Mouse (Mus musculus) liver, embryonic 15.5 days (tissue): ENCODE measurements at regions not wholly inside any gene's neighbourhood (a gene's known extent, or its start where the extent isn't known, plus 50 kb on each side); places are given as distances from the start of the nearest gene placed in this dataset.
"Not testable (repeated sequence)": the region's sequence is repeated elsewhere in the genome, so short reads cannot be mapped to it uniquely, and the experiment has no call there.

Experiments used
- ATAC-seq: fragments of 200-750 bp; cut with Nextera tagmentation; 2 replicates; pipeline ENCODE4 v1.8.0; 2017; ENCODE audit warnings: moderate number of reproducible peaks, mild to moderate bottlenecking, moderate library complexity; ENCODE audit not compliant: insufficient read depth
- H3K27ac ChIP-seq: fragments of 300-500 bp; sonication (generic); replicated peaks from 2 replicates; pipeline ENCODE4 v1.5.1; 2015; ENCODE audit warnings: mild to moderate bottlenecking, inconsistent platforms
- H3K27me3 ChIP-seq: fragments of 300-500 bp; sonication (generic); 2 replicates; pipeline ENCODE4 v1.6.1; 2015; ENCODE audit warnings: mild to moderate bottlenecking, inconsistent platforms
- H3K36me3 ChIP-seq: fragments of 300-500 bp; sonication (generic); replicated peaks from 2 replicates; pipeline ENCODE4 v1.6.1; 2015; ENCODE audit warnings: moderate library complexity, mild to moderate bottlenecking, inconsistent platforms
- H3K4me1 ChIP-seq: fragments of 300-500 bp; sonication (generic); replicated peaks from 2 replicates; pipeline ENCODE4 v1.6.1; 2015; ENCODE audit warnings: inconsistent platforms
- H3K4me2 ChIP-seq: fragments of 300-500 bp; sonication (generic); 2 replicates; pipeline ENCODE4 v1.6.1; 2015; ENCODE audit warnings: moderate library complexity, mild to moderate bottlenecking, inconsistent platforms
- H3K4me3 ChIP-seq: fragments of 300-500 bp; sonication (generic); replicated peaks from 2 replicates; pipeline ENCODE4 v1.5.1; 2015; ENCODE audit warnings: mild to moderate bottlenecking, inconsistent platforms
- H3K9ac ChIP-seq: fragments of 300-500 bp; sonication (generic); 2 replicates; pipeline ENCODE4 v1.6.1; 2015; ENCODE audit warnings: moderate library complexity, mild to moderate bottlenecking, inconsistent platforms
- H3K9me3 ChIP-seq: fragments of 300-500 bp; sonication (generic); replicated peaks from 2 replicates; pipeline ENCODE4 v1.6.1; 2016; ENCODE audit warnings: inconsistent platforms
- WGBS: fragments of 180-500 bp; shearing (Covaris S2); methylation state at CpG from one replicate; pipeline ENCODE4 v1.1.7; 2015; ENCODE audit warnings: mixed read lengths; ENCODE audit not compliant: insufficient replicate concordance; 5-methylcytosine and 5-hydroxymethylcytosine counted together

- Histone ChIP-seq H3K4me1 (no peaks in the 10 kb centered on the region), H3K9ac (no peak overlapping the region), H3K36me3 (no peaks in the 10 kb centered on the region), H3K9me3 (no peaks in the 10 kb centered on the region), H3K27me3 (no peaks in the 10 kb centered on the region), H3K4me3 (no peak overlapping the region), H3K4me2 (no peak overlapping the region), H3K27ac (no peak overlapping the region)
- ATAC-seq: no peak
- WGBS: 40% methylated on average over 1 of the region's 1 CpGs
Measured at GRCm38 (mm10) chr1:113550172-113550571, 1685.5 kb upstream of the Dsel start.

DNA sequence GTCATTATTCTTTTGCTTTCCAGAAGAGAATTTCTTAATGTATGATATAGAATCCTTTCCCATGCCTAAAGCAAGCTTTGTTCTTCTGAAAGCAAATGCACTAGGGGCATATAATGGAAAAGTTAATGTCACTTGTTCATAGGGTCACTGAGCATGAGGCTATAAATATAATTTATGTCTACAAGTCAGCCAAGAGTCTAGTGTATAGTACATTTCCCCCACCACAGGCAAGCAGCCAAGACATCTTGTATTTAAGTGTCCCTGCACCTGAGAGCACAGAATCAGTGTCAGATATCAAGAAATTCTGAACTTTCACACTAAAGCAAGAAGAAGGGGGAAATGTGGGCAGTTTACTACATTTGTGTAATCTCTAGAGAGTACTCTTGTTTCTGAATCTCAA, 1675.3 kb upstream of the Dsel start:
- Histone ChIP-seq H3K36me3 (no peaks in the 10 kb centered on the region), H3K27ac (no peak overlapping the region), H3K9ac (no peak overlapping the region), H3K4me1 (no peaks in the 10 kb centered on the region), H3K9me3 (no peaks in the 10 kb centered on the region), H3K27me3 (no peaks in the 10 kb centered on the region), H3K4me2 (no peak overlapping the region), H3K4me3 (no peak overlapping the region)
- ATAC-seq: no peak

DNA sequence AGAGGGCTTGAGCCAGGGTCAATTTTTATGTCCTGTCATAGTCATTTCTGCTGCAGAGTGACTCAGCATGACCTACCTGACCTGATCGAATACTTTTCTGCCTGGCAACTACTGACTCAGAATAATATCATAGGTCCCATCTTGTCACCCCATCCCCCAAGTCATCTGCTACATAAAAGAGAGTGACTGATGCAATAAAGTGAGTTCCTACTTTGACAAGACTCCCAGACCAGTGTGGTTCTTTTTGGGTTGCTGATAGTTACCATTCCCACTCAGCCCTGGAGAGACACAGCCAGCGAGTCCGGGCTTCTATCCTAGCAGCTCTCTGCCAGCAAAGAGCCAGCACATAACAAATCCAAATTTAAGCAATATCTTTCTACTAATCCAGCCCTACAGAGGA, 1665.8 kb upstream of the Dsel start:
- Histone ChIP-seq H3K4me2 (no peak overlapping the region), H3K9me3 (no peaks in the 10 kb centered on the region), H3K9ac (no peak overlapping the region), H3K36me3 (no peaks in the 10 kb centered on the region), H3K4me1 (no peaks in the 10 kb centered on the region), H3K27me3 (no peaks in the 10 kb centered on the region), H3K27ac (no peak overlapping the region), H3K4me3 (no peak overlapping the region)
- 60% methylated on average over 3 of the region's 3 CpGs for WGBS
- no peak for ATAC-seq

GRCm38 (mm10) chr1:113495987-113496386, 1631.3 kb upstream of the Dsel start:
- no peaks in the 10 kb centered on the region for H3K4me1 ChIP-seq
- no peaks in the 10 kb centered on the region for H3K36me3 ChIP-seq
- no peak overlapping the region for H3K4me3 ChIP-seq
- no peak overlapping the region for H3K9ac ChIP-seq
- H3K27me3 ChIP-seq: no peaks in the 10 kb centered on the region
- 30% methylated on average over 2 of the region's 2 CpGs for WGBS
- H3K4me2 ChIP-seq: no peak overlapping the region
- ATAC-seq: no peak
- no peak overlapping the region for H3K27ac ChIP-seq
- H3K9me3 ChIP-seq: no peaks in the 10 kb centered on the region

DNA sequence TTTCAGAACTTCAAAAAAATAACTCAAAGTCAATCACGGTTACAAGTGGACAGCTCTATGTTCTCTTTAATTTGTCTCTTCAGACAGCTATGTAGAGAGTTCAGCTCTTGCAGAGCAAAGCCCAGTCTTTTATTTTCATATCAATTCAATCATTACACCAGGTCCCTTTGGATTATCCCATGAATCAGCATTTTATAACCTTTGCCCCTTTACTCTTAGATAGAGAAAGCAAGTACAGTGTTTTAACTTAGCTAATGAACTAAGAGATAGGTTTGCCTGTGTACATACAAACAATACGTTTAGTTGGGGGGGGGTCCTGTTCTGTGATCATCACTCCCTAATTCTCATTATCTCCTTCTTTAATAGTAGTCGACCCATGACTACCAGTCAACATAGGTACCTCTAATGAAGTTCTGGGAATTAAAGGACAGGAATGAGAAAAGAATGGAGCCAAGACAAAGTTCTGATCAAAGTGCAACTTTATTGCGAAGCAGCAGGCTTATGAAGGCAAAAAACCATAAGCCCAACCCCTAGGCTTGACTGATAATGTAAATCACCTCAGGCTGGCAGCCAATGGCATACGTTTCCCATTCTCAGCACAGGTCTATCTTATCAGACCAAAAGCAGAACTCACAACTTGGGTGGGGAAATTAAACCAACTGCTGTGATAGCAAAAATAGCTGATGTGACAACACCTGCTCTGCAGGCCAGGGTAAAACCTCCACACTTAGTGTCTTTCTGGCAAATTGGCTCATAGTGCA, 1625.7 kb upstream of the Dsel start:
- Histone ChIP-seq H3K9me3 (no peaks in the 10 kb centered on the region), H3K27ac (no peak overlapping the region), H3K4me1 (no peaks in the 10 kb centered on the region), H3K36me3 (no peaks in the 10 kb centered on the region), H3K4me2 (no peak overlapping the region), H3K9ac (no peak overlapping the region), H3K27me3 (no peaks in the 10 kb centered on the region), H3K4me3 (no peak overlapping the region)
- no peak for ATAC-seq
- 55% methylated on average over 5 of the region's 5 CpGs for WGBS

DNA sequence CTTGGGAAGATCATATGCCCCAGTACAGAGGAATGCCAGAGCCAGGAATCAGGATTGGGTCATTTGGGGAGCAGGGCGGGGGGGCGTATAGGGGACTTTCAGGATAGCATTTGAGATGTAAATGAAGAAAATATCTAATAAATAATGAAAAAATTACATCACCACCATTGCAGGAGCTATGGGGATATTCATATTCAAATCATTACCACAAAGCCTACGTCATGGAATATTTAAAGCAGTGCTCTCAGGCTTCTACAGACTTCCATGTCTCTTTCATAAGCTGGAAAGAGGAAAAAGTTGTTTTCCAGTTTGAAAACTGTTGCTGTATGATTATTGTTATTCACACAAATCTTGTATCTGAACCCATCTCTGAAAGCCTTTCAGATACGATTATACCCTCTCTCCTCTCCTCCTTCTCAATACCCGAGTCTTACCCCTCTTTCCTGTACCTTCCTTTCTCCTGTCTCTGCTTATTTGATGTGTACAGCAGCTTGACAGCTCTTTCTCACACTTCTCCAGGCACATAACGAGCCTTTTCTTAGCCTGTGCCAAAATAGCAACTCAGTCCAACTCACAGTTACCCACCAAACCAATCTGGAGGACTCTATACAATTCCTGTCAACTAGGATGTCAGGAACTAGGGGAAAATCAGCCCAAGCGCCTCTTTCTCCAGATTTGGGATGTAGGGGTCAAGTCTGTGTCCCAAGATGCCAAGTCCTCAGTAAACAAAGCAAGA, 1592.0 kb upstream of the Dsel start:
- Histone ChIP-seq H3K36me3 (no peaks in the 10 kb centered on the region), H3K27ac (no peak overlapping the region), H3K4me1 (no peaks in the 10 kb centered on the region), H3K9ac (no peak overlapping the region), H3K4me2 (no peak overlapping the region), H3K4me3 (no peak overlapping the region), H3K9me3 (no peaks in the 10 kb centered on the region), H3K27me3 (no peaks in the 10 kb centered on the region)
- 47% methylated on average over 7 of the region's 7 CpGs for WGBS
- no peak for ATAC-seq

GRCm38 (mm10) chr1:113433701-113434100, 1569.0 kb upstream of the Dsel start:
- WGBS: 36% methylated on average over 1 of the region's 1 CpGs
- H3K4me2 ChIP-seq: no peak overlapping the region
- no peaks in the 10 kb centered on the region for H3K27me3 ChIP-seq
- no peak overlapping the region for H3K4me3 ChIP-seq
- H3K9me3 ChIP-seq: no peaks in the 10 kb centered on the region
- no peak overlapping the region for H3K9ac ChIP-seq
- ATAC-seq: no peak
- H3K36me3 ChIP-seq: no peaks in the 10 kb centered on the region
- H3K4me1 ChIP-seq: no peaks in the 10 kb centered on the region
- no peak overlapping the region for H3K27ac ChIP-seq

GRCm38 (mm10) chr1:113431266-113431665, 1566.5 kb upstream of the Dsel start:
- no peak for ATAC-seq
- Histone ChIP-seq H3K36me3 (no peaks in the 10 kb centered on the region), H3K27me3 (no peaks in the 10 kb centered on the region), H3K27ac (no peak overlapping the region), H3K4me1 (no peaks in the 10 kb centered on the region), H3K4me3 (no peak overlapping the region), H3K9ac (no peak overlapping the region), H3K9me3 (no peaks in the 10 kb centered on the region), H3K4me2 (no peak overlapping the region)

DNA sequence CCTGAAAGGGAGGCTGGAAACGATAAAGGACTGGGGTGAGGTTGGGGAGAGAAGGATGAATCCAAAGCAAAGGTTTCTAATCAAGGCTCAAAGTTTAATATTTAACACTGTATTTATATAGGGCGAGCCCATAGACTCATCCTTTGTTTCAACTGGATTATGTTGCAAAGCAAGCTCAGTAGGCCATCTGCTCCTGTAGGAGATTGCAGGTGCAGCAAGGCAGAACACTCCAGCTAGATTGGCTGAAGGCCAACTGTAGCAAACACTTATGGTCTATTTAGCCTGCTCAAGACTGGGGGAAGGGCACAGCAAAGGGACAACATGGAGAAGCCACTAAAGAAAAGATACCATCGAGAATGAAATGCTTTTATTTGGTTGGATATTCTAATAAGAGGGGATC, 1548.1 kb upstream of the Dsel start:
- WGBS: 50% methylated on average over 3 of the region's 3 CpGs

GRCm38 (mm10) chr1:113395267-113395824, 1530.6 kb upstream of the Dsel start:
- H3K4me2 ChIP-seq: no peak overlapping the region
- H3K36me3 ChIP-seq: no peaks in the 10 kb centered on the region
- H3K27me3 ChIP-seq: no peaks in the 10 kb centered on the region
- no peak for ATAC-seq
- no peaks in the 10 kb centered on the region for H3K9me3 ChIP-seq
- no peak overlapping the region for H3K9ac ChIP-seq
- H3K4me3 ChIP-seq: no peak overlapping the region
- H3K27ac ChIP-seq: no peak overlapping the region
- WGBS: 67% methylated on average over 6 of the region's 6 CpGs
- no peaks in the 10 kb centered on the region for H3K4me1 ChIP-seq

More for the DNA sequence above, 1548.1 kb upstream of the Dsel start:
- Histone ChIP-seq H3K4me3 (no peak overlapping the region), H3K36me3 (no peaks in the 10 kb centered on the region), H3K9ac (no peak overlapping the region), H3K4me1 (no peaks in the 10 kb centered on the region), H3K27ac (no peak overlapping the region), H3K9me3 (no peaks in the 10 kb centered on the region), H3K4me2 (no peak overlapping the region), H3K27me3 (no peaks in the 10 kb centered on the region)
- no peak for ATAC-seq

DNA sequence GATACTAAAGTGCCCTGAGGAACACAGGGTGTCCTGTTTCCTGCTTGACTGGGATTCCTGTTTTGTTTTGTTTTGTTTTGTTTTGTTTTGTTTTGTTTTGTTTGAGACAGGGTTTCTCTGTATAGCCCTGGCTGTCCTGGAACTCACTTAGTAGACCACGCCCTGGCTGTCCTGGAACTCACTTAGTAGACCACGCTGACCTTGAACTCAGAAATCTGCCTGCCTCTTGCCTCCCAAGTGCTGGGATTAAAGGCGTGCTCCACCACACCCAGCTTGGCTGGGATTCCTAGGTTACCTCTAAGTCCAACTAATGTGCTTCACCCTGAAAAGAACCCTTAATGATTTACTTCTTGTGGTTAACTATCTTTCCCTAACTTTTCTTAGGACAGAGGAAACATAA, 1529.6 kb upstream of the Dsel start:
- H3K27ac ChIP-seq, H3K4me3 ChIP-seq, ATAC-seq, H3K9me3 ChIP-seq, H3K36me3 ChIP-seq, H3K9ac ChIP-seq, H3K27me3 ChIP-seq, H3K4me1 ChIP-seq, H3K4me2 ChIP-seq: not testable (repeated sequence)
- 53% methylated on average over 3 of the region's 3 CpGs for WGBS
